Mouse (Mus musculus): ENCODE measurements around the gene Anapc15.

The Anapc15 gene

DNA sequence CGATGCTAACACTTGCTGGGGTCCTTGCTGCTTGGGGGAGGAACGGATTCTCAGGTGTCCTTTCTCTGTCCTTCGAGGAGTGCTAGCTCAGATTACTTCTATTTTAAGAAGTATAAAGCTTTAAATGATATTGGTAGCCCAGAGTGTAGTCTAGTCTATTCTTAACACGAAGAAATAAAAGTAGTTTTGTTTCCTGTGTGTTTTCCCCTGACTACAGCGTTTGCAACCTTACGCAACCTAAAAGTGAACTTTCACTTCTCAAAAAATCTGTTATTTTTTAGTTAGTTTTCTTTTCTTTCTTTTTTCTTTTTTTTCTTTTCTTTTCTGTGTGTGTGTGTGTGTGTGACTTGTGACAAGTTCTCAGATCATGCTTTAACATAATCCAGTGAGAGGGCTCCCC lies 11.8 kb upstream of the Anapc15 start:
- DNase-seq, result no peak

DNA sequence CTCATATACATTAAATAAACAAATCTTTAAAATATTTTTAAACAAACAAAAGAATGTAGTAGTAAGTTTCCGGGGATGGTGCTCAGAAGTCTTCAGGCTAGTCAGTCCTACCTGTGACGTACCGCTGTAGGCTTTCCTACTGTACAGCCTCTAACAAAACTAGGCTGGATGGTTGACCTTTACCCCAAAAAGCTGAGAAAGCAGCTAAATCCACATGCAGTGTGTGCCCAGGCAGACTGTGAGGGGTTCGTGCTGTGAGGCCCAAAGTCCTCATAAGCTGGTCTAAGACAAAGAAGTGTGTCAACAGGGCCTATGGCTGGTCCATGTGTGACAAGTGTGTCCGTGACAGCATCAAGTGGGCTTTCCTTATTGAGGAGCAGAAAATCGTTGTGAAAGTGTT lies 10.7 kb upstream of the Anapc15 start:
- DNase-seq, result no peak

DNA sequence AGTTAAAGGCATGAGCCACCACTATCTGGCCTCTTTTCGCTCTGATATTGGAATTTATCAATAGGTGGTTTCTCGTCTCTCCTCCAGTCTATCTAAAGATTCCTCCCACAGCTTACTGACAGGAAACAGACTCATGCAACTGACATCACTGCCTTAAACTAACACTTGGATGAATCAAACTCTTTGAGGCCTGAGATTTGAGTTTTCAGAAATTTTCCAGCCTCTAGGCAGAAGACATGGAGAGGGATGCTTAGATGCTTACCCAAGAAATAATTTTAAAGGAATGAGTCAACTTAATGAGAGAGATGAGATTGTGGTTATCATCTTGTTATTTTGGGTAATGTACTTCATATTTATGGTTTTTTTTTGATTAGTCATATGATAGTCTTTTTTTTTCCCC lies 9.7 kb upstream of the Anapc15 start:
- no peak for DNase-seq

DNA sequence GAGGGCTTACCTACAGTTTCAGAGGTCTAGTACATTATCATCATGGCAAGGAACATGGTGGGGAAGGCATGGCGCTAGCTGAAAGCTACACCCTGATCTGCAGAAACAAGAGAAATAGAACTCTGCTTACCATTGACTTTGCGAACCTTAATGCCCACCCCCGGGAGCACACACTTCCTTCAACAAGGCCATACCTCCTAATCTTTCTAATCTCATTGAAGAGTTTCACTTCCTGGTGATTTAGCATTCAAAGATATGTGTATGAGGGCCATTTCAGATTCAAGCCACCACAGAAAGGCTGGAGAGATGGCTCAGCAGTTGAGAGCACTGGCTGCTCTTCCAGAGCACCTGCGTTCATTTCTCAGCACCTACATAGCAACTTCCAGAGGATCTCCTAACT lies 6.4 kb upstream of the Anapc15 start, which contains the start of gene Folr2:
Folr2 (minus strand) TSS at position 101 of the 400 bp plus-strand sequence.
- no peak for DNase-seq

DNA sequence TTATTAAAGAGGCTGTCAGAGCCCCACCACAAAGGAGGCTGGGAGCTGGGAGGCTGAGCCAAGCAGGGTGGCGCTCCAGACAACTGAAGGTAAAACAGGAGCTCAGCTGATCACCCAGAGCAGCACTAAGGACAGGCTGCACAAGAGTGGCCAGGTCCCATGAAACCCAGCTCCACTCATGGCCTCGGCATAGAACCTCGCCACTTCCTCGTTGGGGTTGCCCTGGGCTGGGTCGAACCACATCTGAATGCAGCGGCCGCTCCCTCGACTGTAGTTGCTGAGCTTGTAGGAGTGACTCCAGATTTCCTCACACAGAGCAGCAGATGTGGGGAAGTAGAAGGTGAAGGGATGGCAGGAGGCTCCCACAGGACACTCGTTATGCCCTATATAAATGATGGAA lies 5.2 kb upstream of the Anapc15 start:
- DNase-seq, result no peak

DNA sequence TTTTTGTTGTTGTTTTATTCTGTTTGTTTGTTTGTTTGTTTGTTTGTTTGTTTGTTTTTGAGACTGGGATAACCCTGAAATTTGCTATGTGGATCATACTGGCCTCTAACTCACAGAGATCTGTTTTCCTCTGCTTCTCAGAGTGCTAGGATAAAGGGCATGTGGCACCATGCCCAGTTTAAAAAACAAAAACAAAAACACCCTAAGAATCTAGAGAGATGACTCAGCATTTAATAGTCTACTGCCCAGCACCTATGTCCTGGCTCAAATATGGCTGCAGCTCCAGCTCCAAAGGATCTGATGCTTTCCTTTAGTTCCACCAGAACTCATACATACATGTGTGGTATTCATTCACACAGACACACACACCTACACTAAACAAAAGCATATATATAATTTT lies 2.5 kb upstream of the Anapc15 start:
- no peak for DNase-seq

DNA sequence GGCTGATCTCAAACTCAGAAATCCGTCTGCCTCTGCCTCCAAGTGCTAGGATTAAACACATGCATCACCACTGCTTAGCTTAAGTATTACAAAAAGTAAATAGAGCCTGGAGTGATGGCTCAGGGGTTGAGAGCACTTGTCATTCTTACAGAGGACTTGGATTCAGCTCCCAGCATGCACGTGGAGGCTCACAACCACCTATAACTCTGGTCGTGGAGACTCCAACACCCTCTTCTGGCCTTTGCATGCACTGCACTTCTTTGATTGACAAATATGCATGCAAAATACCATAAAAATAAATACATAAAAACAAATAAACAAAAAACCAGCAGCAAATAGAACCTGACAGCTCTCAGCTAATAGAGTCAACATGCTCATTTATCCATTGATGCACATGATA lies 1.2 kb upstream of the Anapc15 start:
- no peak for DNase-seq

DNA sequence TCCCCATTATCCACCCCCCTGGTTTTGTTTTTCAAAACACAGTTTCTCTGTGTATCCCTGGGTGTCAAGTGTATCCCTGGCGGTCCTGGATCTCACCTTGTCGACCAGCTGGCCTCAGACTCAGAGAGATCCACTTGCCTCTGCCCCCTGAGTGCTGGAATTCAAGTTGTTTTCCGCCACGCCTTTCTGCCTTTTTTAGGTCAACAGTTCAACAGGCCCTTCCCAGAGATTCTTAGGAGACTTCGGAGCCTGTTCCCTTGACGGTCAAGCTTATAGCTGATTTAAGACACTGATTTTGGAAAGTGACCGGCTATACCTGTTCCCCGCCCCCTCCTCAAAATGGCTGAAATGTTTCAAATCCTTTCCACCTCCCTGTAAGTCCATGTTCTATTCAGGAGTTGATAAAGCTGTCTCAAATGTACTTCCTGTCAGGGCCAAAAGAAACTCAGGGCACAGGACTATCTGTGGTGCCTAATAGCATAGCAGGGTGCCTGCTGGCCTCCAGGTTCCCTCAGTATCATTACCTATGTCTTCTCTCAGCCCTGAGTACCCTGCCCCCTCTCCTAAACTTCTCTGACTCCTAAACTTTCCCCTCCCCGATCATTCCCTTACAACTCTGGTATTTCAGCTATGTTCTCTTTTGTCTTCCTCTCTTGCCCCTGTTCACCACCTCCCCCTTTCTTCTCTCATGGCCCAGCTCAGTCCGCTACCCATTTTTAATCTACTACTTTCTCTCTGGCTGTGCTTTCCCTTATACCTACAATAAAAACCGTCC lies 3.2 kb downstream of the Anapc15 start:
- DNase-seq, result no peak

DNA sequence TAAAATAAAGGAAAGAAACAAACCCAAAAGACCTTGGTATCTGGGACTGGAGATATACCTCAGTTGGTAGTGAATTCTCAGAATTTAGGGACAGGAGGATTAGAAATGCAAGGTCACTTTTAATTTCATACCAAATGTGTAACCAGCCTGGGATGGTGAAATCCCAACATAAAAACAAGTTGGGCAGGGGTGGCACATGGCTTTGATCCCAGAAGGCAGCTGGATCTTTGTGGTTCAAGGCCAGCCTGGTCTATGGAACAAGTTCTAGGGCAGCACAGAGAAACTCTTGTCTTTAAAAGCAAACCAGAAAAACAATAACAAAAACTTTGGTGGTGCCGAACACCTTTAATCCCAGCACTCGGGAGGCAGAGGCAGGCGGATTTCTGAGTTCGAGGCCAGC lies 4.0 kb downstream of the Anapc15 start:
- no peak for DNase-seq

DNA sequence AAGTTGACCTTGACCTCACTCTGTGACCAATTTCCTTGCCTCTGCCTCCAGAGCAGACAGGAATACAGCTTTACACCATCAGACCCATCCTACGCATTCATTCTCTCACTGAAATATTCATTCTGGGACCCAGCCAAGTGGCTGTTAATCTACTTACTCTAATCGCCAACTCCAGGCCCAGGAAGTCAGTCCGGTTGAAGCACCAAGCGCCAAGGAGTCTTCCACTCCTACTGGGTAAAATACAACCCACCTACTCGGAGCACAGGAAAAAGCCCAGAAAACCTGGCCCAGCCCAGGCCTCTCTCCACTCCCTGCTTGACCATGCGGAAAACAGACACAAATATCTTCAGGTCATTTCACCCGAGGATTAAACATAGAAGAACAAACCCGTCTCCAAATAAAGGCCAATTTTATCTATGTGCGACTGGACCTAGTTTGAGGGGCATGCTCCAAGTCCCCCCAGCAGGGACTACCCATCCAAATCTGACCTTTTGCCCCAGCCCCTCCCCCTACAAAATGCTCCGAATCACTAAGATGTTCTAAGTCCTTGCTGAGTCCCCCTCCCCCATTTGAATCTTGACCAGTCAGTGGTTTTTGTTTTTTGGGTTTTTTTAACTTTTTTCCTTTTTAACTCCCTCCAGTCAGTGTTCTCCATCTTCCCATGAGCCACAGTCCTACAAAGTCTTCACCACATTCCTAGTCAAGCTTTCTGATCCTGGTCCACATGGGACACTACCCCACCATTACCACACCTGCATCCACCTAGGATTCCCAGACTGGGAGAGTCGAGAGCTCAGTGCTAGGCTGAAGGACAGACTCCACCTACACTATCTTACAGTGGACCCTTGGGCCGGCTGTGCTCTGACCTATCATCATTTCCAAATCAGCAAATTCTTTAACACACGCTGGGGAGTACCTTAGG lies 5.0 kb downstream of the Anapc15 start:
- no peak for DNase-seq

DNA sequence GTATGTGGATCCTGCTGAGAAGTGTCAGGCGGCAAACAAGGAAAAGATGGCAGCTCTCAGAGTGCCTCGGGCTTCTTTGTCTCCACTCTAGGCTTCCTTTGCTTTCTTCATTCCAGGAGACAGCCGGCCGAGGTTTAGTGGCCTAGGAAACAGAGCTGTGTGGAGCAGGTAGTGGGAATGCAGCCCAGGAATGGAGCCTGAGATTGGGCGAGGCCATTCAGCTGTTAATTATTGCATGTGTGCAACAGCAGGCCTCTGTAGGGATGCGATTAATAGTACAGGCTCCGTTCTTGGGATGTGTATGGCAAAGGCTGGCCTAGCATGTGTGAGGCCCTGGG lies 5.6 kb downstream of the Anapc15 start:
- no peak for DNase-seq

DNA sequence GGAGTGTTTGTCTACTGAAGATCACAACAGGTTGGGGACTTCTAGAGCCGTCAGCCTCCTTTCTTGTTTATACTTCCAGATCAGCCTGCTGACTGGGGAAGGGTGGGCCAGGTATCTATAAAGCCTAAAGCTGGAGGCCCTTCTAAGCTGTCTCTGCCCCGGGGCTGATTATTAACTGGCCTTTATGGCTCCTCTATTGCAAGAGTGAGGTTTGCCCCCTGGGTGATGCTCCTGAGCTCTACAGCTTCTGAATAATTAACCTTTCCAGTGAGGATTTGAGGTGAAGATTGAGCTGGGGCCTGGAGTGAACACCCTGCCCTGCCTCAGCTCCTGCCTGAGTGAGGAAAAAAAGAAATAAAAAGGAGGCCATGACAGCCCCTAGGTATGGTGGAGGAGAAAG lies 7.1 kb downstream of the Anapc15 start, which contains the start of gene Folr1:
Folr1 (minus strand) TSS at position 160 of the 400 bp plus-strand sequence.
- no peak for DNase-seq

DNA sequence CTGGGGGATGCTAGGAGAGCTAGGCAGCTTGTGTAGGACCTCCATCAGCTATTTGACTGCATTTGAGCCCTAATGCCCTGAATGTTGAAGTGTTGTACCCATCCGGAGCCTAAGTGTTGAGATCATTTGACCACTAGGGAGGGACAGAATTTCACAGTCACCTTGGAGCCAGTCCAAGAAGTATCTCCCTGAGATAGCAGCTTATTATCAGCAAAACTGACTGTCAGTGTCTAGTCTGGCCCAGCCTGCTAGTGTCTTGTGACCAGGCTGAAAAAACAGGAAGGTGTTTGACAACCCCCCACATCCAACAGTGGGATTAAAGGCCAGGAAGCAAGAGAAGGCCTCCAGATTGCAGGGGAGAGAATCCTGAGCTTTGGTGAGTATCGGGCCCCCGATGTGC lies 7.8 kb downstream of the Anapc15 start:
- DNase-seq, result no peak

DNA sequence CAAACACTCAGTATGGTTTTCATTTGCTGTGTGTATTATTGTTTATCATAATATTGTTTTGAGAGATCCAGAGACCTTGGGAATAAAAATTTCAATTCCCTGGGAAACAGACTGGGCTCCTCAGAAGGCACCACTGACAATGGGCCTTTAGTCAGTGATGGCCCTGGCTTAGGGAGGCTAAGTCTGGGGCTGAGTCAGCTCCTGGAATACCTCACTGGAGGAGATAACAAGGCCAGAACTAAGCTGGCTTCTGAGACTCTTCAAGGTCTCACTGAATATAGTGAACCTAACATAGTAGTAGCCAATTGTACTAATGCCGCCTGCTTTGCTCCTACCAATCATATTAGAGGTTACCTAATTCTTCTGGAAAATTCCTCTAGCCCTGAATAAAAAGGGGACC lies 12.5 kb downstream of the Anapc15 start:
- no peak for DNase-seq

DNA sequence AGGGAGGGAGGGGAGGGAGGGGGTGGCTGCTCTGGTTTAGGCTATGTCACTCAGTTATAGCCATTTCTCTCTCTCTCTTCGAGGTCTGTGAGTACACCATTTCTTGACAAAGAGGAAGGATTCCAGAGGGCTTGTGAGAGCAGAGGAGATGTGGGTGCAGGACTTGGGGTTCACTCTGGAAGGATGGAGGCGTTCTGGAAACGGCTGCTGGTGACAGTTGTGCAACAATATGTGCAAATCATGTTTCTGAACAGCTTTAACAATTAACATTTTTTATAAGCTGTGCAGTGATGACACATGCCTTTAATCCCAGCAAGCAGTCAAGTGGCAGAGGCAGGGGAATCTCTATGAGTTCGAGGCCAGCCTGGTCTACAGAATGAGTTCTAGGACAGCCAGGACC lies 17.3 kb downstream of the Anapc15 start:
- no peak for DNase-seq

DNA sequence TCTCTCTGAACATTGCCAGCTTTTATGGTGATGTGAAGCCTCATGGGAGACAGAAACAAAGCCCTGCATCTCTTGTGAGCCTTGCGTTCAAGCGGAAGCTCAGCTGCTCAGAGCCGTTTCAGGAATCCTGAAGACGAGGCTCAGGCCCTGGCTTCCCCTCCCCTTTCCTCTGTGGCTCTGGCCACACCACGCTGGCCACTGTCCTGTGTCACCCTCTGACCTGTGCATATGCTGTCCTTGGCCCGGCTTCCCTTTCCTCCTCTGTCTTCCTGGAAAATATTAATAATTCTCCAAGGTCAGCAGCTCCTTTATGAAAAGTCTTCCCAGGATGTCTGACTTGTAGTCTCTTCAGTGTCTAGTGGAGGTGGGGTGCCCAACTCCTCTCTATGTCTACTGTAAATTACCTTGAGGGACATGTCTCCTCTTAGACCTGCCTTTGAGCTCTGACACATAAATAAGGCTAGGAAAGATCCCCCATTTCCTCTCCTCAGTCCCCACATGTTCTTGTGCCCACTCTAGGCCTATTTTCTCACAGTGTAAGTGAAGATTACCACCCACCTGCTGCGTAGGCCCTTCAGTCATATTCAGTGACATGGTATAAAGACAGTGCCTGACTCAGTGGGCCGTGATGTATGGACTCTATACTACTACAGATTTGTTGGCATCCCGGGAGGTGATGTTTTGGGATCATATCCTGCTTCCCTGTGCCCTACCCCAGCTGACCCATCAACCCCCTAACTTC lies 19.1 kb downstream of the Anapc15 start:
- no peak for DNase-seq

DNA sequence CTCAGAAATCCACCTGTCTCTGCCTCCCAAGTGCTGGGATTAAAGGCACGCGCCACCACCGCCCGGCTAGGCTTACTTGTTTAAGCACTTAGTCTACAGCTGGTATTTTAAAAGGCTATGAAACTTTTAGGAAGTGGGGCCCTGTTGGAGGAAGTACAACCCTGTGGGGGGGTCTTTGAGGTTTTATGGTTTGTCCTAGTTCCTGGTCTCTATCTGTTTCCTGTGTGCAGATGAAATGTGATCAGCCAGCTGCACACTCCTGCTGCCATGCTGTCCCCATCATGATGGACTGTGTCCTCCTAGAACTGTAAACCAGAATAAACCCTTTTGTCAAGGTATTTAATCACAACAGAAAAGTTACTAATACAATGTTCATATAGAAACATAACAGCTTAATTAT lies 20.6 kb downstream of the Anapc15 start:
- no peak for DNase-seq

DNA sequence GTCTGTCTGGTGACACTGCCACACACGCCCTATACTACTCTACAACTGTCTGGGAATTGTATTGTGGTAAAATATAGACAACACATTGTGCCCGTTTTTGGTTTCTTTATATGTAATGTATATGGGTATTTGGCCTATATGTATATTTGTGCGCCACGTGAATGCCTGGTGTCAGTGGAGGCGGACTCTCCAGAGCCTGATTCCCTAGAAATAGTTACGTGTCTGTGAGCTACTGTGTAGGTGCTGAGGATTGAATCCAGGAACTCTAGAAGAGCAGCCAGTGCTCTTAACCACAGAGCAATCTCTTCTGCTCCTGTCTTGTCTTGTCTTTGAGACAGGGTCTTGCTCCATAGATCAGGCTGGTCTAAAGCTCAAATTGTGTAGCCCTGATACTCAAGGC lies 22.8 kb downstream of the Anapc15 start:
- no peak for DNase-seq

DNA sequence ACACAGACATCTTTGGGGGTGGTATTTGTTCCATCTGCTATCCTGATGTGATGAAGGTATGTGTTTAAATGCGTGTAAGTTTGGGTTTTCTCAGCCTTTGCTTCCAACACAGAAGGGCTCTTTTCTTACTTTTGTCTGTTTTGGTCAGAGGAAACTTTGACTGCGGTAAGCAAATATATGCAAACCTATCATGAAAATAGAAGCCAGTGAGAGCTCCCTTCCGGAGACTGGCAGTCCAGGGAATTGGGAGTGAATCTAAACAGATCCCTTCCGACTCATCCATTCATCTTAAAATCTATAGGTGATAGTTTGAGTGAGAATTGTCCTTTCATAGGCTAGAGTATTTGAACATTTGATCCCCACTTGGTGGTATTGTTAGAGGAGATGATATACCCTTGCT lies 24.9 kb downstream of the Anapc15 start:
- no peak for DNase-seq

DNA sequence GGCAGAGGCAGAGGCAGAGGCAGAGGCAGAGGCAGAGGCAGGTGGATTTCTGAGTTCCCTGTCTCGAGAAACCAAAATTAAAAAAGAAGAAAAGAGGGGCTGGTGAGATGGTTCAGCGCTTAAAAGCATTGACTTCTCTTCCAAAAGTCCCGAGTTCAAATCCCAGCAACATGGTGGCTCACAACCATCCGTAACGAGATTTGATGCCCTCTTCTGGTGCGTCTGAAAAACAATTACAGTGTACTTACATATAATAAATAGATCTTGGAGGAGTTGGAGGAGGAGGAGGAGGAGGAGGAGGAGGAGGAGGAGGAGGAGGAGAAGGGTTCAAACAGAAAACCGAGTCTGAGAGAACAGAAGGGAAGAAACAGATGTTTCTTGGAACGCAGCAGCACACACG lies 32.2 kb downstream of the Anapc15 start:
- DNase-seq, result no peak

DNA sequence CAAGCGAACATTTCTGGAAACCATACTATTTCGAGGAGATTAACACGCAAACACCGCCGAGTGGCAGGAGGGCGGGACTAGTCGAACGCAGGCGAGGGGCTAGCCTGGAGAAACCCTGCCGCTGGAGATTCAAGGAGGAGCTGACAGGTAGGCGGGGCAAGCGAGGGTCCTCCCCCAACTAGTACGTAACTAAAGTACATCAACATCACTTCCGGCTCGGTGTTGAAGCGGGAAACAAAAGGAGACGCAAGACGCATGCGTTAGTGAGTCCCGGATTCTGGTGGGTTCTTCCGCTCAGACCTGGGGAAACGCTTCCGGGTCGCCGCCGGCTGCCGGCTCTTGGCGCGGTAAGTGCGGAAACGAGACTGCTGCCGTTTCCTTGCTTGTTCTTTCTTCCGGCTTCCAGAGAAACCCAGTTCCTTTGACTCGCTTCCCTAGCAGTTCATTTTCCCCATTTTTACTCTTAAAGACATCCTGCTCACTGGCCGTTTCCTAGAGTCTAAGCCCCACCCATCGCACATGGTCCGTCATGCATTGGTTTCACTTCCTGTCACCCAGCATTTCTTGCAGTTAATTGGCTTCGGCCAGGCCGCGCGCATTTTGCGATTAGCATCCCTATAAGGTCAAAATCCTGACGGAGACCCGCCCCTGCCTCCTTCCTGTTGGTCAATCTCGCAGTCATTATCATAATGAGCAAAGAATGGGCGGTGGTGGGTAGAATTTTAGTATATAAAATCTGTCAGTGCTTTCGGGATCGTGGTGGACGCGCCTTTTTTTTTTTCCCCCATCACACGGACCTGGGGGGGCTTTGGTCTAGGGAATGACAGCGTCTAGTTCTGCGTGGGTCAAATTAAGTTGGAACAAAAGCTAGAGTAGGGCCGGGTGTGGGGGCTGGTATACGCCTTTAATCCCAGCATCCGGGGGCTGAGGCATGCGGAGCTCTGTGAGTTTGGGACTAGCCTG lies 32.9 kb downstream of the Anapc15 start:
- DNase-seq, result peak; percentile 97

Data from thymus, postnatal 14 days (tissue).